Mouse (Mus musculus) lung, embryonic 14.5 days (tissue): ENCODE measurements around the gene Rpl10. TPM values are rescaled to one million over a fixed set of nuclear protein-coding genes. Genes with fewer than 3 reads are reported as not detected.
A peak's percentile ranks its signal among the peaks of the same experiment; 100 is the strongest.

Experiments used
- ATAC-seq: fragments of 200-750 bp; cut with Nextera tagmentation; 2 replicates; pipeline ENCODE4 v1.8.0; 2017; ENCODE audit warnings: mild to moderate bottlenecking, moderate TSS enrichment, moderate library complexity; ENCODE audit not compliant: insufficient read depth
- DNase-seq: peaks from one replicate; pipeline ENCODE4 v3.0.0-alpha.2; 2015
- H3K27ac ChIP-seq: fragments of 300-500 bp; sonication (generic); 2 replicates; pipeline ENCODE4 v1.5.1; 2014; ENCODE audit warnings: low read depth, mild to moderate bottlenecking, moderate library complexity
- H3K27me3 ChIP-seq: fragments of 300-500 bp; sonication (generic); 2 replicates; pipeline ENCODE4 v1.6.1; 2014; ENCODE audit warnings: low read length, control low read depth; ENCODE audit not compliant: insufficient read depth
- H3K36me3 ChIP-seq: fragments of 300-500 bp; sonication (generic); 2 replicates; pipeline ENCODE4 v1.6.1; 2014; ENCODE audit warnings: control low read depth; ENCODE audit not compliant: insufficient read depth
- H3K4me1 ChIP-seq: fragments of 300-500 bp; sonication (generic); 2 replicates; pipeline ENCODE4 v1.6.1; 2014; ENCODE audit warnings: antibody characterized with exemption, control low read depth; ENCODE audit not compliant: insufficient read depth
- H3K4me2 ChIP-seq: fragments of 300-500 bp; sonication (generic); 2 replicates; pipeline ENCODE4 v1.6.1; 2014; ENCODE audit warnings: mild to moderate bottlenecking
- H3K4me3 ChIP-seq: fragments of 300-500 bp; sonication (generic); 2 replicates; pipeline ENCODE4 v1.5.1; 2014; ENCODE audit warnings: low read depth, low read length
- H3K9ac ChIP-seq: fragments of 300-500 bp; sonication (generic); 2 replicates; pipeline ENCODE4 v1.6.1; 2014
- H3K9me3 ChIP-seq: fragments of 300-500 bp; sonication (generic); 2 replicates; pipeline ENCODE4 v1.6.1; 2016; ENCODE audit warnings: low read depth, low read length, control low read depth
- CTCF ChIP-seq: IDR thresholded peaks from 2 replicates; pipeline ENCODE4 v1.5.1; 2016; ENCODE audit warnings: antibody characterized with exemption, low read depth
- WGBS: fragments of 180-500 bp; shearing (Covaris S2); extraction: QIAGEN DNeasy Blood & Tissue Kit; methylation state at CpG from one replicate; pipeline ENCODE4 v1.1.7; 2014; 5-methylcytosine and 5-hydroxymethylcytosine counted together
- polyA plus RNA-seq: library from polyadenylated mRNA; unstranded; fragments of >200 nt; fragmentation: Nextera tagmentation; extraction: Ambion mirVana; gene quantifications from 2 replicates; pipeline ENCODE4 v1.2.1, GENCODE M21; 2014

The Rpl10 gene
- polyA plus RNA-seq, 1 experiment from 2014 or later = 995 TPM

GRCm38 (mm10) chrX:74245107-74245506 is 25.5 kb upstream of the Rpl10 start:
- 14% methylated on average over 1 of the region's 1 CpGs for WGBS
- H3K27ac ChIP-seq = peak overlapping the region; percentile 96
- peak overlapping the region; percentile 68 for H3K4me2 ChIP-seq
- H3K9me3 ChIP-seq = no peaks in the 10 kb centered on the region
- ATAC-seq (no peak), DNase-seq (no peak)
- H3K4me1 ChIP-seq = no peaks in the 10 kb centered on the region
- TF ChIP-seq CTCF = no peak
- peak overlapping the region; percentile 82 for H3K9ac ChIP-seq
- H3K36me3 ChIP-seq = peaks cover 40% of the 10 kb centered on the region
- peak overlapping the region; percentile 49 for H3K4me3 ChIP-seq
- H3K27me3 ChIP-seq = no peaks in the 10 kb centered on the region

GRCm38 (mm10) chrX:74245687-74246086 is 24.9 kb upstream of the Rpl10 start:
- 21% methylated on average over 15 of the region's 21 CpGs for WGBS
- ATAC-seq (peak; percentile 41), DNase-seq (peak; percentile 88)
- H3K9ac ChIP-seq = peak overlapping the region; percentile 82
- H3K4me2 ChIP-seq = peak overlapping the region; percentile 68
- no peaks in the 10 kb centered on the region for H3K27me3 ChIP-seq
- no peak for TF ChIP-seq CTCF
- peak overlapping the region; percentile 49 for H3K4me3 ChIP-seq
- H3K27ac ChIP-seq = peak overlapping the region; percentile 96
- no peaks in the 10 kb centered on the region for H3K4me1 ChIP-seq
- H3K36me3 ChIP-seq = peaks cover 34% of the 10 kb centered on the region
- H3K9me3 ChIP-seq = no peaks in the 10 kb centered on the region

- H3K4me1 ChIP-seq = no peaks in the 10 kb centered on the region
- peaks cover 28% of the 10 kb centered on the region for H3K36me3 ChIP-seq
- peak overlapping the region; percentile 82 for H3K9ac ChIP-seq
- H3K27ac ChIP-seq = peak overlapping the region; percentile 96
- no peak for TF ChIP-seq CTCF
- DNase-seq (peak; percentile 96), ATAC-seq (peak; percentile 82)
- no peaks in the 10 kb centered on the region for H3K27me3 ChIP-seq
- H3K4me2 ChIP-seq = peak overlapping the region; percentile 68
- 13% methylated on average over 33 of the region's 38 CpGs for WGBS
- no peaks in the 10 kb centered on the region for H3K9me3 ChIP-seq
- H3K4me3 ChIP-seq = peak overlapping the region; percentile 49
Measured at GRCm38 (mm10) chrX:74246213-74246681, 24.4 kb upstream of the Rpl10 start.

- H3K27ac ChIP-seq = peak overlapping the region; percentile 90
- no peak for TF ChIP-seq CTCF
- H3K4me2 ChIP-seq = peak overlapping the region; percentile 68
- H3K4me3 ChIP-seq = peak overlapping the region; percentile 49
- H3K9me3 ChIP-seq = no peaks in the 10 kb centered on the region
- H3K4me1 ChIP-seq = no peaks in the 10 kb centered on the region
- H3K36me3 ChIP-seq = peaks cover 24% of the 10 kb centered on the region
- WGBS = 16% methylated on average over 14 of the region's 15 CpGs
- peak; percentile 35 for ATAC-seq
- peak overlapping the region; percentile 40 for H3K9ac ChIP-seq
- H3K27me3 ChIP-seq = no peaks in the 10 kb centered on the region
- no peak for DNase-seq
Measured at GRCm38 (mm10) chrX:74246693-74247092, 23.9 kb upstream of the Rpl10 start.

- peak overlapping the region; percentile 68 for H3K4me2 ChIP-seq
- H3K27ac ChIP-seq = peak overlapping the region; percentile 83
Measured at GRCm38 (mm10) chrX:74248651-74249050, 22.0 kb upstream of the Rpl10 start.

GRCm38 (mm10) chrX:74249615-74250014 is 21.0 kb upstream of the Rpl10 start, which contains the start of gene Flna:
Gene Flna, minus strand, starts transcription at chrX:74249820.
- no peaks in the 10 kb centered on the region for H3K36me3 ChIP-seq
- WGBS = 9% methylated on average over 32 of the region's 38 CpGs
- H3K4me2 ChIP-seq = peak within 1 kb of the TSS; percentile 61
- no peak for ATAC-seq
- H3K9me3 ChIP-seq = no peaks in the 10 kb centered on the region
- peak within 1 kb of the TSS; percentile 83 for H3K27ac ChIP-seq
- peak; percentile 76 for DNase-seq
- H3K9ac ChIP-seq = peak within 1 kb of the TSS; percentile 60
- TF ChIP-seq CTCF = no peak; the same call in none of the 2 replicates
- peak within 1 kb of the TSS; percentile 42 for H3K4me3 ChIP-seq
- H3K4me1 ChIP-seq = no peaks in the 10 kb centered on the region
- H3K27me3 ChIP-seq = no peaks in the 10 kb centered on the region

More at GRCm38 (mm10) chrX:74248651-74249050, 22.0 kb upstream of the Rpl10 start:
- Histone ChIP-seq H3K27me3 (no peaks in the 10 kb centered on the region), H3K36me3 (peaks cover 4% of the 10 kb centered on the region; the same call in 1 of the 2 replicates), H3K4me3 (peak overlapping the region; percentile 42), H3K9me3 (no peaks in the 10 kb centered on the region), H3K9ac (peak overlapping the region; percentile 60; the same call in 1 of the 2 replicates), H3K4me1 (no peaks in the 10 kb centered on the region)
- DNase-seq (peak; percentile 89), ATAC-seq (peak; percentile 28)
- TF ChIP-seq CTCF = peak; percentile 65
- WGBS = 7% methylated on average over 3 of the region's 3 CpGs

- H3K9me3 ChIP-seq = no peaks in the 10 kb centered on the region
- ATAC-seq (peak; percentile 99), DNase-seq (peak; percentile 95)
- peak within 1 kb of the TSS; percentile 92 for H3K27ac ChIP-seq
- H3K4me3 ChIP-seq = peak within 1 kb of the TSS; percentile 62
- no peak for TF ChIP-seq CTCF
- peaks cover 23% of the 10 kb centered on the region for H3K36me3 ChIP-seq
- no peaks in the 10 kb centered on the region for H3K4me1 ChIP-seq
- WGBS = 15% methylated on average over 39 of the region's 39 CpGs
- peak within 1 kb of the TSS; percentile 74 for H3K4me2 ChIP-seq
- no peaks in the 10 kb centered on the region for H3K27me3 ChIP-seq
- peak within 1 kb of the TSS; percentile 76 for H3K9ac ChIP-seq
Measured at GRCm38 (mm10) chrX:74254153-74254887, 16.3 kb upstream of the Rpl10 start, which contains the start of gene Emd. Gene Emd, plus strand, starts transcription at chrX:74254687.
